Mouse (Mus musculus) CD8-positive naive resting alpha-beta T cell, adult 2 months (primary cell): ENCODE measurements around the gene Fam217a.
A peak's percentile ranks its signal among the peaks of the same experiment; 100 is the strongest.
"Not testable (repeated sequence)": the region's sequence is repeated elsewhere in the genome, so short reads cannot be mapped to it uniquely, and the experiment has no call there.

Experiments
- DNase-seq, 2 experiments: peaks; one replicate each; pipeline ENCODE4 v3.0.0; 2022; ENCODE audit warnings: low read depth in 2 of 2, low spot score in 2 of 2

Fam217a gene

GRCm38 (mm10) chr13:34924210-34924609 is at the start of gene Fam217a, which contains the start of gene 4933417A18Rik:
TSS of gene Fam217a (minus strand) at chr13:34924310.
TSS of gene 4933417A18Rik (plus strand) at chr13:34924409.
- DNase-seq, result no peak

GRCm38 (mm10) chr13:34973770-34974169 is 49.7 kb upstream of the Fam217a start:
- DNase-seq, result no peak

GRCm38 (mm10) chr13:34973149-34973548 is 49.0 kb upstream of the Fam217a start:
- peak in 1 of 2 experiments; percentile 22 for DNase-seq

- not testable (repeated sequence) for DNase-seq
Measured at GRCm38 (mm10) chr13:34972456-34972855, 48.3 kb upstream of the Fam217a start.

- DNase-seq, result not testable (repeated sequence)
Measured at GRCm38 (mm10) chr13:34965647-34966046, 41.5 kb upstream of the Fam217a start.

- DNase-seq, result no peak
Measured at GRCm38 (mm10) chr13:34964866-34965265, 40.8 kb upstream of the Fam217a start.

- no peak for DNase-seq
Measured at GRCm38 (mm10) chr13:34964419-34964818, 40.3 kb upstream of the Fam217a start.

GRCm38 (mm10) chr13:34963511-34964397 is 39.6 kb upstream of the Fam217a start, which contains the start of gene Eci3:
TSS of gene Eci3 (minus strand) at chr13:34963810.
- no peak for DNase-seq

- DNase-seq, result no peak
Measured at GRCm38 (mm10) chr13:34960996-34961770, 37.1 kb upstream of the Fam217a start.

- DNase-seq, result not testable (repeated sequence)
Measured at GRCm38 (mm10) chr13:34958158-34958557, 34.0 kb upstream of the Fam217a start.

GRCm38 (mm10) chr13:34956901-34957300 is 32.8 kb upstream of the Fam217a start:
- DNase-seq, result peak in 1 of 2 experiments; percentile 15

GRCm38 (mm10) chr13:34951437-34951836 is 27.3 kb upstream of the Fam217a start:
- DNase-seq, result not testable (repeated sequence)

GRCm38 (mm10) chr13:34942370-34942769 is 18.3 kb upstream of the Fam217a start:
- DNase-seq, result no peak

GRCm38 (mm10) chr13:34934931-34935644 is 11.0 kb upstream of the Fam217a start:
- no peak for DNase-seq

- no peak for DNase-seq
Measured at GRCm38 (mm10) chr13:34916520-34917167, 7.5 kb downstream of the Fam217a start.

GRCm38 (mm10) chr13:34914614-34915013 is 9.5 kb downstream of the Fam217a start:
- peak; percentile 17 to 28 for DNase-seq

GRCm38 (mm10) chr13:34892871-34893270 is 31.2 kb downstream of the Fam217a start:
- no peak for DNase-seq

- DNase-seq, result no peak
Measured at GRCm38 (mm10) chr13:34876481-34876880, 47.6 kb downstream of the Fam217a start.

GRCm38 (mm10) chr13:34875741-34876445 is 48.2 kb downstream of the Fam217a start:
- DNase-seq, result no peak

- DNase-seq, result peak; percentile 85 to 89
Measured at GRCm38 (mm10) chr13:34875166-34875710, 48.9 kb downstream of the Fam217a start, which contains the start of gene Prpf4b. TSS of gene Prpf4b (plus strand) at chr13:34875302.
